Mouse (Mus musculus) cortical plate, adult 2 months (tissue): ENCODE measurements around the gene Atp2a1.

Source experiments
- CTCF ChIP-seq: fragments of 200-500 bp; IDR thresholded peaks from 2 replicates; pipeline ENCODE4 v1.5.1; 2011; ENCODE audit warnings: mild to moderate bottlenecking, control low read depth, low read length; ENCODE audit not compliant: insufficient read depth; ENCODE audit errors: extremely low read depth
- POLR2A ChIP-seq: fragments of 200-500 bp; IDR thresholded peaks from 2 replicates; pipeline ENCODE4 v1.6.1; 2011; ENCODE audit warnings: mild to moderate bottlenecking, low read length, control low read depth; ENCODE audit not compliant: insufficient read depth; ENCODE audit errors: extremely low read depth

DNA sequence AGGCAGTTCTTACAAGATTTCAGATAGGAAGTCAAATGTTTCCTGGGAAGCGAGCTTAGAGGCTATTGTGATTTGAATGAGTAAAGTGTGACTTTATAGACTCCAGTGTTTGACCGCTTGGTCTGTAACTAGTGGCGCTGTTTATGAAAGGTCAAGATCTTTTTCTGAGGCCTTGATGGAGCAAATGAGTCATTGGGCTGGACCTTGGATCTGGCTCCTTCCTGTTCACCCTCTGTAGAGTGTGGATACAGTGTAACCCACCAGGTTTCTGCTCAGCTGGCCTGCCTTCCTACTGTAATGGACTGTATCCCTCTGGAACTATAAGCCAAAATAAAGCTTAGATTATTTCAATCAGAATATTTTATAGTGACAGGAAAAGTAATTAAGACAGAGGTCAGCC is 48.4 kb upstream of the Atp2a1 start:
- TF ChIP-seq CTCF (no peak), POLR2A (no peak)
